Mouse (Mus musculus) monocyte, adult 5-6 weeks (primary cell): Measurements from ENCODE around the gene Clk2. TPM values are rescaled to one million over a fixed set of nuclear protein-coding genes. Genes with fewer than 3 reads are reported as not detected.
"Not testable (repeated sequence)": the region's sequence is repeated elsewhere in the genome, so short reads cannot be mapped to it uniquely, and the experiment has no call there.

Source experiments
- ATAC-seq: fragments of 153-309, 156-312 bp; replicated peaks from 2 replicates; pipeline ENCODE4 v1.8.0; 2017; ENCODE audit warnings: mild to moderate bottlenecking; ENCODE audit not compliant: low TSS enrichment, insufficient number of reproducible peaks, severe bottlenecking, poor library complexity, low FRiP score
- total RNA-seq: library from RNA; stranded (forward); fragments of 200-1000, 200-491, 200-594 nt; gene quantifications from 3 replicates; pipeline ENCODE4 v1.2.3, GENCODE M21; 2017

Clk2 gene
- total RNA-seq, 1 experiment from 2014 or later: 118 TPM

DNA sequence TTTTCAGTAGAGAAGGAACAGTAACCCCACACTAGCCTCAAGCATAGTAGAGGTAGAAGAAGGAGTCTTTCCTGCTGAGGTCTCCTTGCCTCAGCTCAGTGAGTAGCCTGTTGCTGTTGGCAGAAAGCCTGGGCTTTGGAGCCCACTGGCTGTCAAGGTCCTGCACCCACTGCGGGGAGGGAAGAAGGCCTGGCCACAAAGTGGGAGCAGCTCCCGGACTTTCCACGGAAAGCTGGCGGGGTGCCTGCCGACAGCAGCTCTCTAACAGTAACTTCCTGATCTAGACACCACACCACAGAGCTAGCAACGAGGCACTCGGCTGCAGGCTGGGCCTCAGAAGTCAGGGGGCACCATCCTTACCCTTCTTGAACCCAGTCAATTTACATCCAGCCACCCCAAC is 46.1 kb downstream of the Clk2 start:
- ATAC-seq: no peak

DNA sequence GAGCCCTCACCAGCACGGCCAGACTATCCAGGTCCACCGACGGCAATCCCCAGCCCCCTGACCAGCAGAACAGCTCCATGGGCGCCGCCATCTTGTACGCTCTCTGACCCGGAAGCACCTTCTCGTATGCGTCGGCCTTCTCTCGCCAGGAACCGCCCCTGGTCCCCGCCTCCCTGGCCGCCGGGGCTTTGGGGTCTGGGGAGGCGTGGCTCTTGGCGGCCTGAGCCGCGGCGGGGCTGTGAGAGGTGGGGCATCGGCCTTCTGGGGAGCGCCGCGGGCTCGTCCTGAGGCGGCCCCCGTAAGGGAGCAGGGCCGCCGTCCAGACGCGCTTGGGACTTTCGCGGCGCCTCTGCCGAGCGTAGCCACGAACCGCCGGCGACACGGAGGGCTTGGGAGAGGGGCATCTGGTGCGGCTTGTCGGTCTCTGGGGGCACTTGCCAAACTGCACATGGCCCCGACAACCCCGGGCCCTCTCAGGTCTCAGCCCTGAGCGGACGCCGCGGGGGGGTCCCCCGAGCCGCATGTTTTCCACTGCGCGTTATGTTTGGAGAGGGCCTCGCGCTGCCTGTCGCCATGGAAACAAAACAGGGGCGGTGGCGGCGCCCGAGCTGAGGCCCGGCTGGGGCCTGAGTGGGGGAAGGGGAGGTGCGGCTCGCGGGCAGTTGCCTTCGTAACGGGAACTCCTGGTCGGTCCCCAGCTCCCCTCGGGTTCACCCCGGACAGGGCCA is 49.4 kb downstream of the Clk2 start:
- peak; percentile 82 for ATAC-seq

DNA sequence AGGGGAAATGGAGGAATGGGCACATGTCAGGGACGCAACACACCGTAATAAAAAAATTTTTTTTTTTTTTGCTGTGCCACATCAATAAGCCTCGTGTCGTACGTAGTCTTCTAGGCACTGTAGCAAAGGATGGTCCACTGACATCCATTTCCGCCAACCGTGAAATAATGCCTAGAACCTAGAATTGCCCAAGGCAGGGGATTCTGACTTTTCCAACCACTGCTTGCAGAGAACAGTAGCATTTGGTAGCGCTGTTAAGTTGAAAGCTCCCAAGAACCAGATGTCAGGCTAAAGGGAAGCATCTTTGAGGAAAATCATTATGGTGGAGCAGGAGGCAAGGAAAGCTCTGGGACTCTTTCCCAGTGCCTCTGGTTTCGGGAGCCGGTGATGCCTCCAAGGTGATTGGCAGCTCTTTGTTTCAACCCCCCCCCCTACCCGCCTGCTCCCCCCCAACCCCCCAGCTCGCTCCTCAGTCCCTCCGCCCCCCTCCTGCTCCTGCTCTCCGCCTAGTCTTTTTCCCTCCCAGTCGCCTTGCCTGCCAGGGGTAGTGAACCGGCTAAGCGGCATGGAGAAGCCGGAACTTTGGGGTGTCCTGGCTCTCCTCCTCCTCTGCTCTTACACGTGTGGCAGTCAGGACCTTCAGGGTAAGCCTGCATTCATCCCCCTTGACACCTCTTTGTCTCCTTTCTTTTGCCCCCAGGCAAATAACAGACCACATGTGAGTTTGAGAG is 50.3 kb downstream of the Clk2 start, which contains the start of gene Thbs3:
Gene Thbs3 (plus strand): TSS at position 500 of the 731 bp plus-strand sequence.
- ATAC-seq: no peak

DNA sequence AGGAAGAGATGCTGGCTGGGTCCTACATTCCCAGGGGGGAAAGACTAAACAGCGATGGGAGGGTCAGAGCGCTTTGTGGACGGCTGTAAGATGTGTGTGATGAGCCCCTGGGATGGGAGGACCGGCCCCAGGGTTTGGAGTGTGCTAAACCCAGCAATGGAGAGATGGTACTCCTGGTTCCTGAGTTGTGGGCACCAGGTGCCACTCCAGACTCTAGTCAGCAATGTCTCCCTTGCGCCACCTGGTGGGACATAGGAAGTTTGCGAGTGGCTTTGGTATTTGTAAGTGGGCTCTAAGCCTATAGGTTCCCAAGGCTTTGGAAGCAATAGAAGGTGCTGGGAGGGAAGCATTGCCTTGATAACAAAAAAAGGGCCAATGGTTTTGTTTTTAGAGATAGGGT is 51.3 kb downstream of the Clk2 start:
- peak; percentile 46 for ATAC-seq

DNA sequence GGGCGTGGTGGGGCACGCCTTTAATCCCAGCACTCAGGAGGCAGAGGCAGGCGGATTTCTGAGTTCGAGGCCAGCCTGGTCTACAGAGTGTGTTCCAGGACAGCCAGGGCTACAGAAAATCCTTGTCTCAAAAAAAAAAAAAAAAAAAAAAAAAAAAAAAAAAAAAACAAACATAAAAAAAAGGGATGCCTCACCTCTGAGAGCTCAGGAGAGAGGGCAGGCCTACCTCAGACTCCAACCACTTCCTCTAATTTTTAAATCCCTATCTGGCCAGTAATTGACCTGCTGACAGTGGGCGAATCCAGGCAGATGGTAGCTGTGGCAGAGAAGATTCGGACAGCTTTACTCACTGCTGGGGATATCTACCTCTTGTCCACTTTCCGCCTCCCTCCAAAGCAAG is 51.8 kb downstream of the Clk2 start:
- not testable (repeated sequence) for ATAC-seq

DNA sequence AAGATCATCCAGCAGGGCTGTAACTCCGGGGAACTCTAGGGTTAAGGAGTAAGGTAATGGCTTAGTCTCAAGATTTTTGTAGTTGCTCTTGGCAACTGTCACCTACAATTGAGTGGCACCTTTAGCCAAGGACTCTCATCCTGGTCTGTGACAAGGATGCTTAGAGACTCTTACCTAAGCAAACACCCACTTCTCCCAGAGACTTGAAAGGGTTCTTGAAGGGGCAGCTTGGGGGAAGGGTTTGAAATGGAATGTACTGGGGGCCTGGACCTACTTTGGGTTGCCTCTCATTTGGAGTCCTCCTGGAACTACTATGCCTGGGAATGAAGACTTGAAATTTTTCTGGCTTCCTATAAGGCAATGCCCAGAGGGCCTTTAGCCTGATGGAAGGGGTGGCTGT is 53.7 kb downstream of the Clk2 start:
- no peak for ATAC-seq

DNA sequence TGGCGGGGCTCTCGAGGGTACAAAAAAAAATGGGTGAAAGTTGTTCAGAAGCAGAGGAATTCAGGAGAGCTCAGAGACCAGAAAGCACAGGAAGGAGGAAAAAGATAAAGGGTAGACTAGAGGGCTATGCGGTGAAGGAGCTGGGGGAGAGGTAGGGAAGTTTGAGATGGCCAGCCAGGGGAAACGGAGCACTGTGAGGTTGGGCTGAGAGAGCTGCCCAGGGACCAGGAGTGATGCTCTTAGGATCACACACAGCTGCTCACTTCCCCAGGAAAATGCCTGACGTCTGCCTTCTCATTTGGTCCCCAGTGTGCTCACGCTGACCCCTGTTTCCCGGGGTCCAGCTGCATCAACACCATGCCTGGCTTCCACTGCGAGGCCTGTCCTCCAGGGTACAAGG is 55.0 kb downstream of the Clk2 start:
- no peak for ATAC-seq

DNA sequence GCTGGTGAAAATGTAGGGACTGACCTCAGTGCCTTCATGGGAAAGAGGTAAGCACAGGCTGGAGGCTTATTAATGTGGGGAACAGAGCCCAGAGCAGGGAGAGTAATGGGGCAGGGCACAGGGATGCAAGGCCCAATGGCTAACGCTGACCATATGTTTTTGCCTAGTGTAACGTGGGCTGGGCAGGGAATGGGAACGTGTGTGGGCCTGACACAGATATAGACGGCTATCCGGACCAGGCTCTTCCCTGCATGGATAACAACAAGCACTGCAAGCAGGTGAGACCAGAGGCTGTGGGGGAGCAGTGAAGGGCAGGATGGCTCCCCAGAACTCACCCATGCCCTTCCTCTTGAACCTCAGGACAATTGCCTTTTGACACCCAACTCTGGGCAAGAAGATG is 56.6 kb downstream of the Clk2 start:
- no peak for ATAC-seq

DNA sequence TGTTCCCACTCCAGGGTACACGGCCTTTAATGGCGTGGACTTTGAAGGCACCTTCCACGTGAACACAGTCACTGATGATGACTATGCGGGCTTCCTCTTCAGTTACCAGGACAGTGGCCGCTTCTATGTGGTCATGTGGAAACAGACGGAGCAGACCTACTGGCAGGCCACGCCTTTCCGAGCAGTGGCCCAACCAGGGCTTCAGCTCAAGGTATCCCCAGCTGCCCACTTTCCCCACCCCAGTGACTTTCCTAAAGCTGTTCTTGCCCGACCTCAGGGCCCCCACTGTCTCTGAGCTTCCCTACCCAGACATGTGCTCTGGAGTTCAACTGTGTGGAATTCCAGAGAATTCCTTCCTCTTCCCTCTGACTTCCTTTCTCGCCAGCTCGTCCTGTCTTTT is 60.2 kb downstream of the Clk2 start:
- ATAC-seq: no peak

DNA sequence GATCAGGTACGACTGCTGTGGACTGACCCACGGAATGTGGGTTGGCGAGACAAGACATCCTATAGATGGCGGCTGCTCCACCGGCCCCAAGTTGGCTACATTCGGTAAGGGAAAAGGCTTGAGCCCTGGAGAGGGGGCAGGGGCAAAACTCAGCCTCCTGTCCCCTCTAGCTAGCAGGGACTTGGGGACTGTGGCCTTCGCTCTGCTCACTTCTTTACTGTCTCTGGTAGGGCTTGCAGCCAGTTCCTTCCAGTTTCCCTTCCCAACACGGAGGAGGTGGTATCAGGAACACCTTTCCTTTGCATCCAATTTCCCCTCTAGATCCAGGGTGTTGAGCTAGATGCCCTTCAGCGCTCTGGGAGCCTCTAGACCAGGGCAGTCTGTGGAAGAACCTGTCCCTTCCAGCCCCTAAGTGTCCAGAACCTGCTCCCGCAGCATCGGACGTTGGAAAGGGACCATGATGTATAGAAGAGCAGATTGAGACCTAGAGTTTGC is 60.8 kb downstream of the Clk2 start:
- ATAC-seq: no peak

DNA sequence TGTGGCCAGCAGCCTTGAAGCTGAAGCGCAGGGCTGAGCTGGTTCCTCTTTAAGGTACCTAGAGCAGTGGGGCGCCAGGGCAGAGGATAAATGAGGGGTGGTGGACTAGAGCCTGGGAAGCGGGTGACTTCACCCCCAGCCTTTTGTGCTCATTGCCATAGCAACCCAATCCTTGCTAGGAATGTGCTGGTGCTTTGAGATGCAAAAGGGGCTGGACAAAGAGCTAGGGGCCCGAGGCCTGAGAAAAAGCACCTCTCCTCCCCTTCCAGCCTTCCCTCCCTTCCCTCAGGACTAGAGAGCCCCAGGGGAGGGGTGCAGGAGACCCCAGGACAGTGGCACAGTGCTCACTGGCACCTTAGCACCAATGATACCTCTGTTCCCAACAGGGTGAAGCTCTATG is 61.3 kb downstream of the Clk2 start:
- ATAC-seq: no peak

DNA sequence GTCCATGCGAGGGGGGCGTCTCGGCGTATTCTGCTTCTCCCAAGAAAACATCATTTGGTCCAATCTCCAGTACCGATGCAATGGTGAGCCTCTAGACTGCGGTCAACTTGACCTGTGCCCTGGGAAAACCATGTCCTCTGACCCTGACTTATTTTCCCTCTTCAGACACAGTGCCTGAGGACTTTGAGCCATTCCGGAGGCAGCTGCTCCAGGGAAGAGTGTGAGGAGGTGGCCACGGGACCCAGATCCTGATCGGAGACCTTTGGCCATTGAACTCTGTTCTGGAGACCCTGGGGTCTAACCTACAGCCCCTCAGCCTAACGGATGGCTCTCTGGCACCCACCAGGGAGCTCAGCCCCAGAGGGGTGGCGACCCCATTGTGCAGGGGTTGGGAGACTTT is 61.8 kb downstream of the Clk2 start:
- no peak for ATAC-seq

Other genes starting within 250 kb of the Clk2 start
- gene Ash1l, start 214.2 kb upstream of the Clk2 start, total RNA-seq: 40.6 to 78.1 TPM (median 41.7 TPM) in 3 replicates
- gene Dap3, start 213.6 kb upstream of the Clk2 start, total RNA-seq: 38.3 to 58.2 TPM (median 53.2 TPM) in 3 replicates
- gene Rusc1, start 71.5 kb upstream of the Clk2 start, total RNA-seq: 15.7 to 30.9 TPM (median 22.4 TPM) in 3 replicates
- gene Gm43738, start 63.7 kb upstream of the Clk2 start, total RNA-seq: not detected in 3 replicates
- 37.2 to 55.7 TPM (median 39.0 TPM) in 3 replicates for gene Fdps, start 62.8 kb upstream of the Clk2 start, total RNA-seq
- not detected in 3 replicates for gene Pklr, start 28.7 kb upstream of the Clk2 start, total RNA-seq
- gene Hcn3, start 4.6 kb upstream of the Clk2 start, total RNA-seq: not detected in 3 replicates
- gene Scamp3, start 12.7 kb downstream of the Clk2 start, total RNA-seq: 23.2 to 55.0 TPM (median 23.6 TPM) in 3 replicates
- gene Fam189b, start 18.3 kb downstream of the Clk2 start, total RNA-seq: 4.9 to 45.4 TPM (median 15.8 TPM) in 3 replicates
- 71.9 to 84.9 TPM (median 81.9 TPM) in 3 replicates for gene Gba, start 38.1 kb downstream of the Clk2 start, total RNA-seq
- 0.95 to 2.3 TPM (median 1.8 TPM) in 3 replicates for gene Thbs3, start 50.4 kb downstream of the Clk2 start, total RNA-seq
- gene Mtx1, start 62.3 kb downstream of the Clk2 start, total RNA-seq: 42.5 to 61.0 TPM (median 58.7 TPM) in 3 replicates
- 0.85 to 2.2 TPM (median 0.86 TPM) in 3 replicates for gene Muc1, start 64.3 kb downstream of the Clk2 start, total RNA-seq
- 53.3 to 77.9 TPM (median 61.9 TPM) in 3 replicates for gene Krtcap2, start 81.2 kb downstream of the Clk2 start, total RNA-seq
- 0.53 to 2.3 TPM in 2 of 3 replicates, not detected in the other for gene Trim46, start 81.5 kb downstream of the Clk2 start, total RNA-seq
- gene Dpm3, start 94.6 kb downstream of the Clk2 start, total RNA-seq: 67.3 to 102 TPM (median 83.1 TPM) in 3 replicates
- 58.3 to 94.6 TPM (median 67.9 TPM) in 3 replicates for gene Slc50a1, start 105.8 kb downstream of the Clk2 start, total RNA-seq
- gene Efna1, start 116.3 kb downstream of the Clk2 start, total RNA-seq: 0.38 to 0.39 TPM in 2 of 3 replicates, not detected in the other
- gene Efna3, start 158.2 kb downstream of the Clk2 start, total RNA-seq: not detected in 3 replicates
- not detected in 3 replicates for gene Efna4, start 173.2 kb downstream of the Clk2 start, total RNA-seq
- gene Adam15, start 185.2 kb downstream of the Clk2 start, total RNA-seq: 23.1 to 49.7 TPM (median 33.0 TPM) in 3 replicates
- gene Dcst2, start 197.2 kb downstream of the Clk2 start, total RNA-seq: not detected in 3 replicates
- gene Dcst1, start 200.5 kb downstream of the Clk2 start, total RNA-seq: not detected in 3 replicates
- gene Zbtb7b, start 230.0 kb downstream of the Clk2 start, total RNA-seq: 49.4 to 76.6 TPM (median 51.2 TPM) in 3 replicates
- 1.4 TPM in 1 of 3 replicates, not detected in the others for gene Lenep, start 238.0 kb downstream of the Clk2 start, total RNA-seq
- gene Flad1, start 247.1 kb downstream of the Clk2 start, total RNA-seq: 16.5 to 22.8 TPM (median 22.4 TPM) in 3 replicates